Mouse (Mus musculus) CH12.LX (cell line): ENCODE data around the gene AW822073. TPM values are rescaled to one million over a fixed set of nuclear protein-coding genes. Genes with fewer than 3 reads are reported as not detected.
"Not testable (repeated sequence)": the region's sequence is repeated elsewhere in the genome, so short reads cannot be mapped to it uniquely, and the experiment has no call there.

ENCODE experiments used
- DNase-seq: peaks from one replicate; pipeline ENCODE4 v3.0.0-alpha.2; 2013; ENCODE audit errors: extremely low read depth
- H3K27ac ChIP-seq: 2 replicates; pipeline ENCODE4 v1.5.1; 2012; ENCODE audit warnings: low read depth, mild to moderate bottlenecking, control low read depth, moderate library complexity; ENCODE audit not compliant: insufficient read depth
- H3K27me3 ChIP-seq: replicated peaks from 2 replicates; pipeline ENCODE3; 2012; ENCODE audit warnings: inconsistent platforms
- H3K36me3 ChIP-seq, 2 experiments: replicated peaks in 1 of 2; 2 replicates each; pipeline versions ENCODE3 to v1.6.1; 2012; ENCODE audit warnings: inconsistent platforms in 1 of 2, low read length in 1 of 2, mild to moderate bottlenecking in 1 of 2, mixed read lengths in 1 of 2, moderate library complexity in 1 of 2; ENCODE audit not compliant: control insufficient read depth in 1 of 2, insufficient read depth in 1 of 2
- H3K4me1 ChIP-seq, 2 experiments: 2 replicates each; pipeline ENCODE4 v1.6.1; 2012; ENCODE audit warnings: inconsistent platforms in 1 of 2, moderate library complexity in 1 of 2; ENCODE audit not compliant: insufficient read depth in 2 of 2, control insufficient read depth in 1 of 2
- H3K4me2 ChIP-seq: 2 replicates; pipeline ENCODE4 v1.6.1; 2012; ENCODE audit warnings: low read depth, mild to moderate bottlenecking, control low read depth; ENCODE audit not compliant: poor library complexity, insufficient read depth, severe bottlenecking
- H3K4me3 ChIP-seq, 3 experiments: fragments of 150-350 bp in 1 of 3; sonication (generic) in 1 of 3; replicated peaks in 1 of 3; 2 replicates each; pipeline versions ENCODE3 to v1.5.1; 2011 to 2012; ENCODE audit warnings: low read depth in 2 of 3, low read length in 2 of 3, mild to moderate bottlenecking in 2 of 3, moderate library complexity in 2 of 3, control low read depth in 1 of 3, improper control_type of control experiment in 1 of 3, inconsistent platforms in 1 of 3, mixed read lengths in 1 of 3; ENCODE audit not compliant: poor library complexity in 1 of 3
- H3K79me2 ChIP-seq: replicated peaks from 2 replicates; pipeline ENCODE4 v1.6.1; 2012; ENCODE audit warnings: mild to moderate bottlenecking, moderate library complexity; ENCODE audit not compliant: control insufficient read depth, poor library complexity, insufficient read depth, severe bottlenecking; ENCODE audit errors: extremely low read depth
- H3K9ac ChIP-seq: 2 replicates; pipeline ENCODE4 v1.6.1; 2012; ENCODE audit warnings: low read depth, mild to moderate bottlenecking, control low read depth, moderate library complexity; ENCODE audit not compliant: insufficient read depth
- H3K9me3 ChIP-seq: replicated peaks from 2 replicates; pipeline ENCODE3; 2012; ENCODE audit warnings: low read length, inconsistent platforms, mixed read lengths
- BHLHE40 ChIP-seq: IDR thresholded peaks from 2 replicates; pipeline ENCODE4 v1.6.1; 2011; ENCODE audit warnings: mild to moderate bottlenecking, low read depth, low read length, improper control_type of control experiment
- CHD1 ChIP-seq: IDR thresholded peaks from 2 replicates; pipeline ENCODE4 v1.6.1; 2012; ENCODE audit warnings: low read depth, low read length, improper control_type of control experiment, inconsistent platforms
- CHD2 ChIP-seq: IDR thresholded peaks from 2 replicates; pipeline ENCODE4 v1.6.1; 2011; ENCODE audit warnings: low read length, improper control_type of control experiment
- ETS1 ChIP-seq: conservative IDR thresholded peaks from 2 replicates; pipeline ENCODE4 v1.6.1; 2012; ENCODE audit warnings: low read depth, mild to moderate bottlenecking, inconsistent platforms, low read length, improper control_type of control experiment, moderate library complexity
- GABPA ChIP-seq: IDR thresholded peaks from 2 replicates; pipeline ENCODE4 v1.6.1; 2012; ENCODE audit warnings: low read depth, low read length, improper control_type of control experiment, inconsistent platforms; ENCODE audit not compliant: insufficient replicate concordance
- HCFC1 ChIP-seq: IDR thresholded peaks from 2 replicates; pipeline ENCODE4 v1.6.1; 2012; ENCODE audit warnings: low read depth, mild to moderate bottlenecking, inconsistent platforms, low read length, improper control_type of control experiment
- IRF4 ChIP-seq: IDR thresholded peaks from 2 replicates; pipeline ENCODE4 v1.6.1; 2014; ENCODE audit warnings: low read depth, mild to moderate bottlenecking, inconsistent platforms, low read length, improper control_type of control experiment
- JUN ChIP-seq: IDR thresholded peaks from 2 replicates; pipeline ENCODE4 v1.6.1; 2011; ENCODE audit warnings: low read depth, mild to moderate bottlenecking, low read length, improper control_type of control experiment, moderate library complexity; ENCODE audit not compliant: insufficient read depth
- MAFK ChIP-seq: IDR thresholded peaks from 2 replicates; pipeline ENCODE4 v1.6.1; 2011; ENCODE audit warnings: low read length, improper control_type of control experiment; ENCODE audit not compliant: insufficient replicate concordance
- MAZ ChIP-seq: IDR thresholded peaks from 2 replicates; pipeline ENCODE4 v1.6.1; 2012; ENCODE audit warnings: low read depth, mild to moderate bottlenecking, inconsistent platforms, low read length, improper control_type of control experiment, moderate library complexity
- MEF2A ChIP-seq: IDR thresholded peaks from 2 replicates; pipeline ENCODE4 v1.6.1; 2014; ENCODE audit warnings: low read depth, mild to moderate bottlenecking, inconsistent platforms, low read length, improper control_type of control experiment, borderline replicate concordance
- MXI1 ChIP-seq: IDR thresholded peaks from 2 replicates; pipeline ENCODE4 v1.6.1; 2011; ENCODE audit warnings: mild to moderate bottlenecking, low read depth, low read length, improper control_type of control experiment
- NRF1 ChIP-seq: IDR thresholded peaks from 2 replicates; pipeline ENCODE4 v1.6.1; 2014; ENCODE audit warnings: low read depth, mild to moderate bottlenecking, inconsistent platforms, low read length, improper control_type of control experiment, moderate library complexity
- PAX5 ChIP-seq: IDR thresholded peaks from 2 replicates; pipeline ENCODE4 v1.6.1; 2012; ENCODE audit warnings: low read length, inconsistent platforms, mixed read lengths
- POLR2A ChIP-seq: IDR thresholded peaks from 2 replicates; pipeline ENCODE4 v1.6.1; 2011; ENCODE audit warnings: low read depth, mild to moderate bottlenecking, improper control_type of control experiment, low read length
- POLR2AphosphoS2 ChIP-seq: IDR thresholded peaks from 2 replicates; pipeline ENCODE4 v1.6.1; 2011; ENCODE audit warnings: low read depth, low read length, improper control_type of control experiment
- UBTF ChIP-seq: IDR thresholded peaks from 2 replicates; pipeline ENCODE4 v1.6.1; 2012; ENCODE audit warnings: low read depth, mild to moderate bottlenecking, inconsistent platforms, low read length, improper control_type of control experiment, moderate library complexity
- ZC3H11A ChIP-seq: IDR thresholded peaks from 2 replicates; pipeline ENCODE4 v1.6.1; 2012; ENCODE audit warnings: low read depth, mild to moderate bottlenecking, inconsistent platforms, low read length, improper control_type of control experiment
- ZKSCAN1 ChIP-seq: IDR thresholded peaks from 2 replicates; pipeline ENCODE4 v1.6.1; 2012; ENCODE audit warnings: low read depth, inconsistent platforms, low read length, improper control_type of control experiment, borderline replicate concordance
- ZMIZ1 ChIP-seq: IDR thresholded peaks from 2 replicates; pipeline ENCODE4 v1.6.1; 2012; ENCODE audit warnings: low read depth, mild to moderate bottlenecking, inconsistent platforms, low read length, improper control_type of control experiment
- dilution Hi-C: fragments of 300-500 bp; cut with MboI; formaldehyde crosslinking; loops from 2 replicates; pipeline ENCODE4 v1.14.3; 2020; ENCODE audit warnings: low sequenced_read_pairs; ENCODE audit not compliant: extremely low pct_unique_long_range_greater_than_20kb, extremely low pct_ligation_motif_present
- in situ Hi-C: fragments of 300-500 bp; cut with MboI; formaldehyde crosslinking; loops from 3 replicates; pipeline ENCODE4 v1.14.3; 2019; ENCODE audit warnings: low sequenced_read_pairs, low pct_ligation_motif_present, low pct_unique_long_range_greater_than_20kb, mixed read lengths
- polyA plus RNA-seq: library from polyadenylated mRNA; unstranded; fragments of >175 nt; gene quantifications from 2 replicates; pipeline ENCODE4 v1.2.1, GENCODE M21; 2012; ENCODE audit warnings: low read depth; ENCODE audit not compliant: insufficient read length
- total RNA-seq, 2 experiments: library from RNA; depleted of rRNA; stranded (reverse); fragments of 300-350 nt in 1 of 2; fragments of >200 nt in 1 of 2; gene quantifications; 2 replicates each; pipeline ENCODE4 v1.2.3; 2012 to 2014

Gene AW822073
- total and polyA plus RNA-seq, 3 experiments: not detected

GRCm38 (mm10) chr10:58221571-58221970, 3.2 kb downstream of the AW822073 start:
- in situ Hi-C loops: not testable (repeated sequence)

GRCm38 (mm10) chr10:58220726-58221125, 4.0 kb downstream of the AW822073 start:
- dilution Hi-C loops: no loop called here
- Histone ChIP-seq H3K4me2 (no peak overlapping the region), H3K9ac (no peak overlapping the region), H3K9me3 (no peaks in the 10 kb centered on the region), H3K4me1 (no peaks in the 10 kb centered on the region), H3K27ac (no peak overlapping the region), H3K79me2 (no peaks in the 10 kb centered on the region), H3K36me3 (no peaks in the 10 kb centered on the region), H3K4me3 (no peak overlapping the region), H3K27me3 (peaks cover 44% of the 10 kb centered on the region)
- no peak for DNase-seq
- in situ Hi-C loops: no loop called here
- TF ChIP-seq HCFC1: no peak
- TF ChIP-seq MXI1: no peak
- no peak for TF ChIP-seq ZMIZ1
- no peak for TF ChIP-seq PAX5
- peak; percentile 78 for TF ChIP-seq BHLHE40
- TF ChIP-seq IRF4: no peak
- TF ChIP-seq UBTF: no peak
- TF ChIP-seq MEF2A: no peak
- no peak for TF ChIP-seq ZC3H11A

More at GRCm38 (mm10) chr10:58221571-58221970, 3.2 kb downstream of the AW822073 start:
- H3K4me1 ChIP-seq, dilution Hi-C loops, H3K27ac ChIP-seq, H3K4me3 ChIP-seq, H3K36me3 ChIP-seq, H3K79me2 ChIP-seq, H3K4me2 ChIP-seq, H3K9ac ChIP-seq, H3K9me3 ChIP-seq, DNase-seq: not testable (repeated sequence)
- peaks cover 36% of the 10 kb centered on the region for H3K27me3 ChIP-seq

GRCm38 (mm10) chr10:58217366-58217765, 7.4 kb downstream of the AW822073 start:
- H3K4me2 ChIP-seq: no peak overlapping the region
- in situ Hi-C loops (no loop called here), dilution Hi-C loops (no loop called here)
- H3K9ac ChIP-seq: no peak overlapping the region
- H3K79me2 ChIP-seq: no peaks in the 10 kb centered on the region
- no peaks in the 10 kb centered on the region for H3K9me3 ChIP-seq
- TF ChIP-seq MEF2A: no peak
- no peak for TF ChIP-seq PAX5
- no peak for TF ChIP-seq POLR2A
- no peak for TF ChIP-seq HCFC1
- TF ChIP-seq ZKSCAN1: no peak
- no peak for TF ChIP-seq CHD1
- no peak for TF ChIP-seq ZC3H11A
- no peak for TF ChIP-seq GABPA
- TF ChIP-seq MAFK: no peak
- no peak for TF ChIP-seq NRF1
- no peak for TF ChIP-seq MAZ
- no peak for TF ChIP-seq CHD2
- TF ChIP-seq UBTF: no peak
- no peak for TF ChIP-seq POLR2AphosphoS2
- no peak for TF ChIP-seq BHLHE40
- no peak for TF ChIP-seq ETS1
- TF ChIP-seq JUN: no peak
- TF ChIP-seq, all 38 proteins: peak for 0
- Histone ChIP-seq H3K27ac (no peak overlapping the region), H3K4me3 (no peak overlapping the region), H3K27me3 (peaks cover 69% of the 10 kb centered on the region), H3K4me1 (no peaks in the 10 kb centered on the region), H3K36me3 (no peaks in the 10 kb centered on the region)
- DNase-seq: no peak
